In the genomic region with DNA sequence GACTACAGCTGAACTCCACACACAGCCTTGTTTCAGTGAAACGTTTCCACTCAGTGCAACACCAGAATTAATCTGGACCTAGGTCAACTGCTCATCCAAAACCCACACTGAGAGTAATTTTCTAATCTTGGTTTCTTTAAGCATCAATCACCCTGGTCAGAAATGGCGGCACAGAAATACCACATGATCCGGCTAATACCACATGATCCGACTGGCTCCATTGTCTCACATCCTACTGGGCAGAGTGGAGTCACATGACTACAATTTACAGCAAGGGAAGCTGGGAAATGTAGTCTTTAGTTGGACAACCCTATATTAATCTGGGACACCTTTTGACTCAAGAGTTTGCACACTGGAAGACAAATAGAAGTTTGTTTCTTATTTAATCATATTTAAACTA, we compare ENCODE assay signal across 14 mouse cellular contexts.
A peak's percentile ranks its signal among the peaks of the same experiment; 100 is the strongest.
DNase-seq lines count a peak whose midpoint lies in the region; ATAC-seq and TF ChIP-seq lines count a peak whose summit lies in the region.
"Had no signal": no experiment of that assay in that cellular context is flagged by ENCODE, and none has a peak within 500 bp of the region (broad histone marks: within the 10 kb centered on the region; RNA-seq: fewer than 3 reads in every experiment).

No protein-coding gene starts in this region.

- no peaks in the 10 kb centered on the region for H3K4me1 ChIP-seq in lung, embryonic 14.5 days (ENCODE audit: insufficient read depth)
- peaks cover 19% of the 10 kb centered on the region for H3K4me1 ChIP-seq in limb, embryonic 14.5 days (ENCODE audit: control insufficient read depth, insufficient read depth, low read length)
- H3K4me1 ChIP-seq: heart, embryonic 15.5 days had no signal

- H3K27me3 ChIP-seq in lung, embryonic 14.5 days (ENCODE audit: insufficient read depth, low read length): no peaks in the 10 kb centered on the region
- no peaks in the 10 kb centered on the region for H3K27me3 ChIP-seq in limb, embryonic 14.5 days (ENCODE audit: control insufficient read depth, insufficient read depth, low read length)
- H3K27me3 ChIP-seq: heart, embryonic 15.5 days; limb, embryonic 15.5 days had no signal

- TF ChIP-seq CTCF in lung, embryonic 14.5 days (IDR thresholded peaks at IDR 0.05; ENCODE audit: low read depth): no peak

- no peak overlapping the region for H3K4me3 ChIP-seq in lung, embryonic 14.5 days (ENCODE audit: low read depth, low read length)
- no peak overlapping the region for H3K4me3 ChIP-seq in limb, embryonic 14.5 days (replicated peaks; ENCODE audit: low read length)
- H3K4me3 ChIP-seq: gastrocnemius, adult 2 months; heart, embryonic 15.5 days; limb, embryonic 15.5 days had no signal

- no peaks in the 10 kb centered on the region for H3K9me3 ChIP-seq in lung, embryonic 14.5 days (ENCODE audit: low read depth, low read length)
- H3K9me3 ChIP-seq in limb, embryonic 14.5 days (ENCODE audit: control insufficient read depth, low read length): no peaks in the 10 kb centered on the region
- H3K9me3 ChIP-seq: heart, embryonic 15.5 days; limb, embryonic 15.5 days had no signal

- DNase-seq in lung, embryonic 14.5 days: peak; percentile 28
- DNase-seq in lung, adult 18-20 months: no peak
- DNase-seq in embryo, embryonic 10.5 days (ENCODE audit: low spot score): peak; percentile 49
- DNase-seq in limb, embryonic 14.5 days (ENCODE audit: low spot score): peak; percentile 45
- peak; percentile 56 for DNase-seq in retina, postnatal 1 day
- no peak for DNase-seq in left cerebral cortex, postnatal 4 days
- DNase-seq in thymus, postnatal 4 days: no peak
- DNase-seq: cerebellum, adult 18-20 months; gastrocnemius, adult 2 months; lung, postnatal 14 days; right cerebral cortex, postnatal 14 days had no signal

- no peak overlapping the region for H3K27ac ChIP-seq in lung, embryonic 14.5 days (ENCODE audit: low read depth)
- H3K27ac ChIP-seq in limb, embryonic 14.5 days (replicated peaks; ENCODE audit: low read depth, low read length): no peak overlapping the region
- H3K27ac ChIP-seq: gastrocnemius, adult 2 months; heart, embryonic 15.5 days had no signal

- ATAC-seq in lung, embryonic 14.5 days (ENCODE audit: insufficient read depth): no peak
- ATAC-seq in limb, embryonic 14.5 days (ENCODE audit: low FRiP score, low read depth): no peak
- ATAC-seq: intestine, postnatal 0 days had no signal

- H3K9ac ChIP-seq in lung, embryonic 14.5 days: no peak overlapping the region
- no peak overlapping the region for H3K9ac ChIP-seq in limb, embryonic 14.5 days (ENCODE audit: low read depth, low read length, severe bottlenecking)
- H3K9ac ChIP-seq: heart, embryonic 15.5 days; limb, embryonic 15.5 days had no signal

- no peak overlapping the region for H3K4me2 ChIP-seq in lung, embryonic 14.5 days
- no peak overlapping the region for H3K4me2 ChIP-seq in limb, embryonic 14.5 days (replicated peaks; ENCODE audit: low read depth, low read length, severe bottlenecking)
- H3K4me2 ChIP-seq: heart, embryonic 15.5 days; limb, embryonic 15.5 days had no signal

- no peak for TF ChIP-seq POLR2A in limb, embryonic 14.5 days (IDR thresholded peaks at IDR 0.05; ENCODE audit: borderline replicate concordance, extremely low read depth, insufficient read depth, insufficient read length)

- intact Hi-C loops in left cerebral cortex, postnatal 4 days (cut with DNase I): no loop called here

- WGBS in lung, embryonic 14.5 days: 65% methylated on average over 4 of the region's 4 CpGs
- WGBS in limb, embryonic 14.5 days: 79% methylated on average over 4 of the region's 4 CpGs

- no peaks in the 10 kb centered on the region for H3K36me3 ChIP-seq in lung, embryonic 14.5 days (ENCODE audit: insufficient read depth)
- no peaks in the 10 kb centered on the region for H3K36me3 ChIP-seq in limb, embryonic 14.5 days (ENCODE audit: control insufficient read depth, insufficient read depth, low read length)
- H3K36me3 ChIP-seq: heart, embryonic 15.5 days; limb, embryonic 15.5 days had no signal

Comparison
In these comparisons a context has a peak if more than half of its experiments do, and no peak if none do; other contexts are left out.
1. DNase-seq: peak in lung, embryonic 14.5 days (single experiment), embryo, embryonic 10.5 days (single experiment), limb, embryonic 14.5 days (single experiment) and retina, postnatal 1 day (single experiment); none in lung, adult 18-20 months (0 of 2), left cerebral cortex, postnatal 4 days (single experiment) and thymus, postnatal 4 days (single experiment).